Mouse (Mus musculus): ENCODE data around the gene Blcap.
"Not testable (repeated sequence)": the region's sequence is repeated elsewhere in the genome, so short reads cannot be mapped to it uniquely, and the experiment has no call there.

The Blcap gene

GRCm38 (mm10) chr2:157571224-157571832 is at the start of gene Blcap:
Blcap (minus strand) TSS chr2:157571274.
- peak in 1 of 2 experiments; percentile 68 for DNase-seq

GRCm38 (mm10) chr2:157618393-157618792 is 47.3 kb upstream of the Blcap start:
- DNase-seq, result no peak

GRCm38 (mm10) chr2:157613997-157614396 is 42.9 kb upstream of the Blcap start:
- no peak for DNase-seq

- no peak for DNase-seq
Observed at GRCm38 (mm10) chr2:157611735-157612134, 40.7 kb upstream of the Blcap start.

GRCm38 (mm10) chr2:157607542-157608236 is 36.6 kb upstream of the Blcap start:
- no peak for DNase-seq

GRCm38 (mm10) chr2:157605025-157605675 is 34.1 kb upstream of the Blcap start:
- peak; percentile 28 to 65 for DNase-seq

GRCm38 (mm10) chr2:157601435-157601839 is 30.4 kb upstream of the Blcap start:
- DNase-seq, result peak in 1 of 2 experiments; percentile 8

- DNase-seq, result no peak
Observed at GRCm38 (mm10) chr2:157596876-157597566, 25.9 kb upstream of the Blcap start.

GRCm38 (mm10) chr2:157585351-157585750 is 14.3 kb upstream of the Blcap start:
- DNase-seq, result not testable (repeated sequence)

- DNase-seq, result no peak
Observed at GRCm38 (mm10) chr2:157572786-157573185, 1.7 kb upstream of the Blcap start.

- DNase-seq, result no peak
Observed at GRCm38 (mm10) chr2:157569796-157570485, 1.1 kb downstream of the Blcap start.

- no peak for DNase-seq
Observed at GRCm38 (mm10) chr2:157568881-157569280, 2.2 kb downstream of the Blcap start.

GRCm38 (mm10) chr2:157567235-157567961 is 3.7 kb downstream of the Blcap start:
- DNase-seq, result no peak

GRCm38 (mm10) chr2:157566260-157566952 is 4.7 kb downstream of the Blcap start:
- peak; percentile 83 to 90 for DNase-seq

- no peak for DNase-seq
Observed at GRCm38 (mm10) chr2:157565898-157566259, 5.2 kb downstream of the Blcap start.

- no peak for DNase-seq
Observed at GRCm38 (mm10) chr2:157565446-157565845, 5.6 kb downstream of the Blcap start.

GRCm38 (mm10) chr2:157564723-157565122 is 6.4 kb downstream of the Blcap start:
- DNase-seq, result no peak

GRCm38 (mm10) chr2:157563031-157563430 is 8.0 kb downstream of the Blcap start:
- DNase-seq, result no peak

- DNase-seq, result peak; percentile 87 to 89
Observed at GRCm38 (mm10) chr2:157561165-157561836, 9.8 kb downstream of the Blcap start.

GRCm38 (mm10) chr2:157560302-157560701 is 10.8 kb downstream of the Blcap start:
- DNase-seq, result no peak

- DNase-seq, result no peak
Observed at GRCm38 (mm10) chr2:157559858-157560257, 11.2 kb downstream of the Blcap start, which contains the start of gene Nnat. Nnat (plus strand) TSS chr2:157560078.
